Mouse (Mus musculus): ENCODE data around the gene Gm21518.
"Not testable (repeated sequence)": the region's sequence is repeated elsewhere in the genome, so short reads cannot be mapped to it uniquely, and the experiment has no call there.

Gene Gm21518

DNA sequence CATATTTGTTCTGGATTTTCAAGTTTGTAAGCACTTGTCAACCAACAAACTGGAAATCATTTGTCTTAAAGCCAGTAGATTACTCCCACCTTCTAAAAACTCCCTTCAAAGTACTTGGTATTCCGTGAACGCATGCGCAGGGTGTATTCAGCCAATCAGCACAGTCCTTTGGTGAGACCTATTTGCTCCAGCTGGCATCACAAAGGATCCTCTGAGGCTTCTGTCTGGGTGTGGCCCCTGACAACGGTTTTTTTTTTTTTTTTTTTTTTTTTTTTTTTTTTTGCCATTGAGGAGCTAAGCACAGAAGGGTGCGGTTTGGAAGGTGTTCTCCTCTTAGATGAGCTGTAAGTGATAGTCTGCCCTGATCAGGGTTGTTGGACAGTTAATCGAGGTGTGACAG is at the start of gene Gm21518:
Gm21518 (plus strand) TSS at position 301 of the 400 bp plus-strand sequence.
- DNase-seq, result not testable (repeated sequence)
